Mouse (Mus musculus) hindbrain, embryonic 12.5 days (tissue): ENCODE data around the gene Nxpe5. TPM values are rescaled to one million over a fixed set of nuclear protein-coding genes. Genes with fewer than 3 reads are reported as not detected.

Experiments used
- ATAC-seq: fragments of 200-750 bp; cut with Nextera tagmentation; 2 replicates; pipeline ENCODE4 v1.8.0; 2017; ENCODE audit warnings: moderate TSS enrichment; ENCODE audit not compliant: low FRiP score
- H3K27ac ChIP-seq: fragments of 300-500 bp; sonication (generic); 2 replicates; pipeline ENCODE4 v1.5.1; 2016; ENCODE audit warnings: mild to moderate bottlenecking
- H3K27me3 ChIP-seq: fragments of 300-500 bp; sonication (generic); 2 replicates; pipeline ENCODE4 v1.6.1; 2016; ENCODE audit warnings: mild to moderate bottlenecking
- H3K36me3 ChIP-seq: fragments of 300-500 bp; sonication (generic); 2 replicates; pipeline ENCODE4 v1.6.1; 2016; ENCODE audit warnings: mild to moderate bottlenecking
- H3K4me1 ChIP-seq: fragments of 300-500 bp; sonication (generic); 2 replicates; pipeline ENCODE4 v1.6.1; 2016
- H3K4me2 ChIP-seq: fragments of 300-500 bp; sonication (generic); replicated peaks from 2 replicates; pipeline ENCODE4 v1.6.1; 2016; ENCODE audit warnings: mild to moderate bottlenecking
- H3K4me3 ChIP-seq: fragments of 300-500 bp; sonication (generic); 2 replicates; pipeline ENCODE4 v1.5.1; 2016; ENCODE audit warnings: mild to moderate bottlenecking
- H3K9ac ChIP-seq: fragments of 300-500 bp; sonication (generic); 2 replicates; pipeline ENCODE4 v1.6.1; 2016; ENCODE audit warnings: mild to moderate bottlenecking, moderate library complexity
- H3K9me3 ChIP-seq: fragments of 300-500 bp; sonication (generic); replicated peaks from 2 replicates; pipeline ENCODE4 v1.6.1; 2016; ENCODE audit warnings: mild to moderate bottlenecking
- WGBS: fragments of 180-500 bp; shearing (Covaris S2); methylation state at CpG from one replicate; pipeline ENCODE4 v1.1.7; 2016; 5-methylcytosine and 5-hydroxymethylcytosine counted together
- polyA plus RNA-seq: library from polyadenylated mRNA; unstranded; fragments of >200 nt; fragmentation: Nextera tagmentation; extraction: Ambion mirVana; gene quantifications from 2 replicates; pipeline ENCODE4 v1.2.1, GENCODE M21; 2016

Gene Nxpe5
- polyA plus RNA-seq, 1 experiment from 2014 or later: not detected

DNA sequence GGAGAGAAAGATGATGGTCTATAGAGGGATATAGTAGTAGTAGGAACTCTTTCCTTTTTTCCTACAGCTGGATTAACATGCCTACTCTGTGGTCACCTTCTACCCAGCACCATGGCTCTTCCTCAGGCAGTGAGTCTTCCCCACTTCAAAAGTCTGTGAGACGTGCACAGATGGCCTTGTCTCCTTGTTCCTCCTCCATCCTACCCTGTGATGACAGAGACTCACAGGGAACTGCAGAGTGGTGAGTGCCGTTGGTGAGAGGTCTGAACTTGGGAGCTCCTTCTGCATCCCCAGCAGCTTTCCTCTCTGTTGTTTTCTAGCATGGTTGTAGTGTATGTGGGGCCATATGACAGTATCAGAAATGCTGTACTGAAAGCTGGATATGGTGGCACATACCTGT lies 56.1 kb downstream of the Nxpe5 start:
- WGBS: 87% methylated on average over 2 of the region's 2 CpGs
- H3K27me3 ChIP-seq: peaks cover 7% of the 10 kb centered on the region; the same call in 1 of the 2 replicates
- ATAC-seq: no peak
- H3K9me3 ChIP-seq: 0 out of 2 replicates have a peak, but pooled peaks cover 3% of the 10 kb centered on the region
- H3K4me3 ChIP-seq: no peak overlapping the region
- no peak overlapping the region for H3K27ac ChIP-seq
- no peak overlapping the region for H3K9ac ChIP-seq
- H3K4me1 ChIP-seq: peaks cover 22% of the 10 kb centered on the region
- H3K36me3 ChIP-seq: peaks cover 13% of the 10 kb centered on the region
- H3K4me2 ChIP-seq: no peak overlapping the region

DNA sequence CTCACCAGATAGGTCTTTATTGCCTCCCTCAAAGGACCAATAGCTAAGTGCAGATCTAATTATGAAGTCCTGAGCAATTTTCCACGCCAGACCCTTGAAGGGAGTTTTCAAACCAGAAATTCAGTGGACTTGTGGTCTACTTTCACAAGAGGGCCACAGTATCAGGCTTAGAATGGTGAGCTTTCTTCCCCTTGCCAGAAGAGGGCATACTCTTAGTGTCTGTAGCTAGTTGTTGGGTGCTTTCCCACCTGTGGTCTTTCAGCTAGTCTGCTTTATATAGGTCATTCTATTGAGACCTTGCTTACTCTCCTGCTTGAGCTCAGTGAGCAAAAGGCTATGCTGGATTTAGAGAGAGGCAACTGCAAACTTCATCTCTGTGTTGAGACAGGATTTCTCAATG lies 57.8 kb downstream of the Nxpe5 start:
- H3K4me1 ChIP-seq: peaks cover 4% of the 10 kb centered on the region
- 0 out of 2 replicates have a peak, but pooled peaks cover 3% of the 10 kb centered on the region for H3K9me3 ChIP-seq
- H3K27me3 ChIP-seq: peaks cover 7% of the 10 kb centered on the region; the same call in 1 of the 2 replicates
- no peak for ATAC-seq
- no peak overlapping the region for H3K27ac ChIP-seq
- H3K36me3 ChIP-seq: no peaks in the 10 kb centered on the region
- H3K4me3 ChIP-seq: no peak overlapping the region
- no peak overlapping the region for H3K9ac ChIP-seq
- WGBS: 58% methylated on average over 1 of the region's 1 CpGs
- H3K4me2 ChIP-seq: no peak overlapping the region

DNA sequence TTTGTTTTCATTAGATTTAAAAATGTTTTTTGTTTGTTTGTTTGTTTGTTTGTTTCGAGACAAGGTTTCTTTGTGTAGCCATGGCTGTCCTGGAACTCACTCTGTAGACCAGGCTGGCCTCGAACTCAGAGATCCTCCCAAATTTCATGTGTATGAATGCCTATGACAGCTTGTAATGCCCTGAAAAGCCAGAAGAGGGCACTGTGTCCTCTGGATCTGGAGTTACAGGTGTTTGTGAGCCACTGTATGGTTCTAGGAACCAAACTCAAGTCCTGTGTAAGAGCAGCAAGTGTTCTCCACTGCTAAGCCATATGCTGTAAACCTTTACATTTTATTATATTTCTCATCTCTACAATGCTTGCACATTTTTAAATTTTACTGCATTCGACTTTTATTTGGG lies 62.2 kb downstream of the Nxpe5 start:
- no peak overlapping the region for H3K4me3 ChIP-seq
- no peaks in the 10 kb centered on the region for H3K36me3 ChIP-seq
- ATAC-seq: no peak
- H3K9me3 ChIP-seq: no peaks in the 10 kb centered on the region
- WGBS: 79% methylated on average over 3 of the region's 3 CpGs
- H3K4me1 ChIP-seq: no peaks in the 10 kb centered on the region
- H3K27ac ChIP-seq: no peak overlapping the region
- no peak overlapping the region for H3K9ac ChIP-seq
- H3K4me2 ChIP-seq: no peak overlapping the region
- H3K27me3 ChIP-seq: no peaks in the 10 kb centered on the region

DNA sequence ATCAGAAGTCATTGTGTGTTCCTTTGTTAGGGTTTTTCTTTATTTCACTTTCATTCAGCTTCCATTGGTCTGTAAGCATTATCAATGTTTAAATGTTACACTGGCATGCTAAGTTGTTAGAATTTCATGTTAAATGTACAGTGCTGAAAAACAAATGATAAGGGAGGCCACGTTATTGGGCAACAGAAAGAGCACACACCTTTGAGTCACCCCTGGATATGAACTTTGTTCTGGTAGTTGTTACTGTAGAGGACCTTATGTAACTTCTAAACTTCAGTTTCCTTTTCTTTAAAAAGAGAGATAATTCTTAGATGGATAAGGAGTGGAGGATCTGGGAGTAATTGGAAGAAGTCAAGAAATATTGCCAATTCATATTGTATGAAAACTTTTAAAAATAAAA lies 65.9 kb downstream of the Nxpe5 start:
- H3K4me3 ChIP-seq: no peak overlapping the region
- ATAC-seq: no peak
- H3K9me3 ChIP-seq: no peaks in the 10 kb centered on the region
- no peak overlapping the region for H3K9ac ChIP-seq
- H3K36me3 ChIP-seq: no peaks in the 10 kb centered on the region
- H3K4me2 ChIP-seq: no peak overlapping the region
- no peak overlapping the region for H3K27ac ChIP-seq
- H3K27me3 ChIP-seq: no peaks in the 10 kb centered on the region
- H3K4me1 ChIP-seq: no peaks in the 10 kb centered on the region
- WGBS: 83% methylated on average over 1 of the region's 1 CpGs

DNA sequence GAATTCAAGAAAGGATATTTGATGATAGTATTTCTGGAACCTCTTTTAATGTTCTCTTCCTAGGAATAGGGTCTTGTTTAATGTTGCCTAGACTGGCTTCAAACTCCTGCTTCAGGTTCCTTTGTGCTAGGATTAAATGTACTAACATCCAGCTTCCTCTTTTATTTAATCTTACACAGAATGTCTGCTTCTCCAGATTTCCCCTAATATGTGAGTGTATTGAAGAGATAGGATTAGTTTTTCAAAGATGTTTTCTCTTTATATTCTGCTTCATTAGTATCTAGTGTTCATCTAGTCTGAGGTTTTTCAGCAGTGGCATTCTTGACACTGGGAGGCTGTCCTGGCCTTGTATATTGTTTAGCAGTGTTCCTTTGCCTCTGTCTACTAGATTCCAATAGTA lies 68.5 kb downstream of the Nxpe5 start:
- no peak overlapping the region for H3K4me2 ChIP-seq
- H3K36me3 ChIP-seq: no peaks in the 10 kb centered on the region
- no peaks in the 10 kb centered on the region for H3K4me1 ChIP-seq
- H3K9me3 ChIP-seq: no peaks in the 10 kb centered on the region
- H3K9ac ChIP-seq: no peak overlapping the region
- no peak for ATAC-seq
- no peak overlapping the region for H3K4me3 ChIP-seq
- H3K27ac ChIP-seq: no peak overlapping the region
- H3K27me3 ChIP-seq: no peaks in the 10 kb centered on the region

DNA sequence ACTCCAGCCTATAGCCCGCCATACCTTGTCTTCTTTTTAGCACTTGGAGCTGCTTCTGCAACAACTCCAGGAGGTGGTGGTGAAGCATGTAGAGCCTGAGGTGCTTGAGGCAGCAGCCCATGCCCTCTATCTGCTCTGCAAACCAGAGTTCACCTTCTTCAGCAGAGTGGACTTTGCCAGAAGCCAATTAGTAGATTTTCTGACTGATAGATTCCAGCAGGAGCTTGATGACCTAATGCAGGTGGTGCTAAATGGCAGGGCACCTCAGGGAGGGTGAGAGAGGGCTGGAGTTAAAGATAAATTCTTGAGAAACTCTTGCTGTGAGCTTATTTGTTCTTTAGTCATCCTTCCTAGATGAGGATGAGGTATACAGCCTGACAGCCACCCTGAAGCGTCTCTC lies 73.9 kb downstream of the Nxpe5 start:
- Histone ChIP-seq H3K9ac (no peak overlapping the region), H3K4me2 (no peak overlapping the region), H3K27ac (no peak overlapping the region), H3K4me1 (no peaks in the 10 kb centered on the region), H3K27me3 (no peaks in the 10 kb centered on the region), H3K9me3 (no peaks in the 10 kb centered on the region), H3K36me3 (no peaks in the 10 kb centered on the region), H3K4me3 (no peak overlapping the region)
- 84% methylated on average over 2 of the region's 2 CpGs for WGBS
- no peak for ATAC-seq

Other genes starting within 250 kb of the Nxpe5 start
- gene Azgp1, start 244.4 kb upstream of the Nxpe5 start, polyA plus RNA-seq: not detected in 2 replicates
- gene Smok3a, start 204.6 kb upstream of the Nxpe5 start, polyA plus RNA-seq: not detected in 2 replicates
- gene Smok3b, start 204.5 kb upstream of the Nxpe5 start, polyA plus RNA-seq: not detected in 2 replicates
- not detected in 2 replicates for gene Smok3c, start 172.7 kb upstream of the Nxpe5 start, polyA plus RNA-seq
- gene Zkscan1, start 140.8 kb upstream of the Nxpe5 start, polyA plus RNA-seq: 37.3 and 41.7 TPM in 2 replicates
- 93.8 and 95.8 TPM in 2 replicates for gene Zscan21, start 109.0 kb upstream of the Nxpe5 start, polyA plus RNA-seq
- gene Zfp113, start 70.2 kb upstream of the Nxpe5 start, polyA plus RNA-seq: 34.2 and 35.9 TPM in 2 replicates
- gene Cops6, start 64.8 kb upstream of the Nxpe5 start, polyA plus RNA-seq: 270 and 286 TPM in 2 replicates
- 25.7 and 28.6 TPM in 2 replicates for gene Ap4m1, start 53.9 kb upstream of the Nxpe5 start, polyA plus RNA-seq
- 179 and 180 TPM in 2 replicates for gene Mcm7, start 53.5 kb upstream of the Nxpe5 start, polyA plus RNA-seq
- gene Taf6, start 38.4 kb upstream of the Nxpe5 start, polyA plus RNA-seq: 102 and 109 TPM in 2 replicates
- gene Cnpy4, start 38.4 kb upstream of the Nxpe5 start, polyA plus RNA-seq: 45.8 and 46.3 TPM in 2 replicates
- 10.9 and 12.8 TPM in 2 replicates for gene Mblac1, start 31.6 kb upstream of the Nxpe5 start, polyA plus RNA-seq
- gene Lamtor4, start 29.6 kb downstream of the Nxpe5 start, polyA plus RNA-seq: 54.0 and 60.7 TPM in 2 replicates
- gene BC037034, start 38.1 kb downstream of the Nxpe5 start, polyA plus RNA-seq: 18.9 and 20.4 TPM in 2 replicates
- gene Gal3st4, start 46.9 kb downstream of the Nxpe5 start, polyA plus RNA-seq: 3.6 and 4.4 TPM in 2 replicates
- gene Gm43720, start 54.1 kb downstream of the Nxpe5 start, polyA plus RNA-seq: 0.12 and 0.23 TPM in 2 replicates
- gene Gpc2, start 54.1 kb downstream of the Nxpe5 start, polyA plus RNA-seq: 164 and 168 TPM in 2 replicates
- gene Stag3, start 54.3 kb downstream of the Nxpe5 start, polyA plus RNA-seq: 4.6 and 6.9 TPM in 2 replicates
- not detected in 2 replicates for gene Pvrig, start 116.1 kb downstream of the Nxpe5 start, polyA plus RNA-seq
- gene Zfp157, start 215.6 kb downstream of the Nxpe5 start, polyA plus RNA-seq: 61.9 and 63.3 TPM in 2 replicates